Mouse (Mus musculus) heart, adult 18-20 months (tissue): ENCODE results near the gene Olfr1427. TPM values are rescaled to one million over a fixed set of nuclear protein-coding genes. Genes with fewer than 3 reads are reported as not detected.
"Not testable (repeated sequence)": the region's sequence is repeated elsewhere in the genome, so short reads cannot be mapped to it uniquely, and the experiment has no call there.

Experiments
- DNase-seq, 2 experiments: peaks; one replicate each; pipeline ENCODE4 v3.0.0; 2021 to 2022; ENCODE audit warnings: mixed read lengths in 1 of 2
- long read RNA-seq, 2 experiments: library from polyadenylated mRNA; stranded (forward); transcript quantifications; one replicate each; pipeline ENCODE4 v2.0.0; 2021
- total RNA-seq, 2 experiments: library from RNA; stranded (reverse); gene quantifications; 2 replicates each; pipeline ENCODE4 v1.2.3; 2021

Olfr1427 gene
- total RNA-seq, result not detected
- long read RNA-seq, experiment 1, result 0 reads
- long read RNA-seq, experiment 2, result 0 reads

GRCm38 (mm10) chr19:12103234-12103633 lies at the start of gene Olfr1427:
TSS of gene Olfr1427 (minus strand) at chr19:12103334.
- no peak for DNase-seq

GRCm38 (mm10) chr19:12145452-12145851 lies 42.3 kb upstream of the Olfr1427 start:
- no peak for DNase-seq

GRCm38 (mm10) chr19:12143356-12143755 lies 40.2 kb upstream of the Olfr1427 start:
- no peak for DNase-seq

GRCm38 (mm10) chr19:12134289-12134688 lies 31.2 kb upstream of the Olfr1427 start:
- DNase-seq, result no peak

GRCm38 (mm10) chr19:12123103-12123502 lies 20.0 kb upstream of the Olfr1427 start, which contains the start of gene Olfr76:
TSS of gene Olfr76 (minus strand) at chr19:12123203.
- no peak for DNase-seq

GRCm38 (mm10) chr19:12116464-12116863 lies 13.3 kb upstream of the Olfr1427 start:
- no peak for DNase-seq

GRCm38 (mm10) chr19:12115797-12116196 lies 12.7 kb upstream of the Olfr1427 start, which contains the start of gene Olfr1428:
TSS of gene Olfr1428 (minus strand) at chr19:12115897.
- no peak for DNase-seq

- DNase-seq, result no peak
These were observed 10.7 kb upstream of the Olfr1427 start for GRCm38 (mm10) chr19:12113807-12114206.

- DNase-seq, result no peak
These were observed 1.4 kb upstream of the Olfr1427 start for GRCm38 (mm10) chr19:12104541-12104940.

GRCm38 (mm10) chr19:12091913-12092312 lies 11.2 kb downstream of the Olfr1427 start, which contains the start of gene Olfr1426:
TSS of gene Olfr1426 (minus strand) at chr19:12092013.
- DNase-seq, result no peak

- DNase-seq, result not testable (repeated sequence)
These were observed 25.5 kb downstream of the Olfr1427 start, which contains the start of gene Olfr1425 for GRCm38 (mm10) chr19:12077631-12078030. TSS of gene Olfr1425 (minus strand) at chr19:12077731.

- DNase-seq, result not testable (repeated sequence)
These were observed 33.6 kb downstream of the Olfr1427 start for GRCm38 (mm10) chr19:12069546-12069945.

- DNase-seq, result not testable (repeated sequence)
These were observed 35.3 kb downstream of the Olfr1427 start for GRCm38 (mm10) chr19:12067806-12068205.

GRCm38 (mm10) chr19:12062582-12062981 lies 40.6 kb downstream of the Olfr1427 start, which contains the start of gene Olfr1424:
TSS of gene Olfr1424 (minus strand) at chr19:12062682.
- not testable (repeated sequence) for DNase-seq

Other genes with a start within 250 kb of the Olfr1427 start
- gene Olfr1418, start 242.3 kb downstream of the Olfr1427 start, total RNA-seq, result not detected
- gene Olfr1419, start 228.2 kb downstream of the Olfr1427 start, total RNA-seq, result not detected
- not detected for gene Olfr1420, start 216.8 kb downstream of the Olfr1427 start, total RNA-seq
- 10 to 100 TPM; 24.7 to 27.3 TPM for gene Patl1, start 190.9 kb downstream of the Olfr1427 start, total RNA-seq
- 10 to 100 TPM; 97.2 to 99.2 TPM for gene Osbp, start 137.4 kb downstream of the Olfr1427 start, total RNA-seq
- not detected for gene Olfr1423, start 62.0 kb downstream of the Olfr1427 start, total RNA-seq
- not detected for gene Olfr1424, start 40.7 kb downstream of the Olfr1427 start, total RNA-seq
- not detected for gene Olfr1425, start 25.6 kb downstream of the Olfr1427 start, total RNA-seq
- gene Olfr1426, start 11.3 kb downstream of the Olfr1427 start, total RNA-seq, result not detected
- not detected for gene Olfr1428, start 12.6 kb upstream of the Olfr1427 start, total RNA-seq
- not detected for gene Olfr76, start 19.9 kb upstream of the Olfr1427 start, total RNA-seq
- not detected for gene Olfr1555-ps1, start 66.8 kb upstream of the Olfr1427 start, total RNA-seq
- not detected for gene Olfr1431, start 97.3 kb upstream of the Olfr1427 start, total RNA-seq
- gene Olfr1432, start 129.3 kb upstream of the Olfr1427 start, total RNA-seq, result not detected
- not detected for gene Olfr262, start 138.3 kb upstream of the Olfr1427 start, total RNA-seq
- gene Olfr235, start 157.7 kb upstream of the Olfr1427 start, total RNA-seq, result not detected
- gene Olfr1434, start 176.5 kb upstream of the Olfr1427 start, total RNA-seq, result not detected
- not detected for gene Olfr1436, start 195.8 kb upstream of the Olfr1427 start, total RNA-seq
- gene Olfr1437, start 221.8 kb upstream of the Olfr1427 start, total RNA-seq, result not detected
- not detected for gene Olfr1438-ps1, start 232.6 kb upstream of the Olfr1427 start, total RNA-seq